Mouse (Mus musculus) midbrain, embryonic 12.5 days (tissue): ENCODE measurements at regions not wholly inside any gene's neighbourhood (a gene's known extent, or its start where the extent isn't known, plus 50 kb on each side); places are given as distances from the start of the nearest gene placed in this dataset.

Experiments
- ATAC-seq: fragments of 200-750 bp; cut with Nextera tagmentation; 2 replicates; pipeline ENCODE4 v1.8.0; 2017; ENCODE audit warnings: low read depth, moderate TSS enrichment, moderate library complexity; ENCODE audit not compliant: low FRiP score
- H3K27ac ChIP-seq: fragments of 300-500 bp; sonication (generic); replicated peaks from 2 replicates; pipeline ENCODE4 v1.5.1; 2016; ENCODE audit warnings: mild to moderate bottlenecking
- H3K27me3 ChIP-seq: fragments of 300-500 bp; sonication (generic); 2 replicates; pipeline ENCODE4 v1.6.1; 2016; ENCODE audit warnings: mild to moderate bottlenecking
- H3K36me3 ChIP-seq: fragments of 300-500 bp; sonication (generic); 2 replicates; pipeline ENCODE4 v1.6.1; 2016
- H3K4me1 ChIP-seq: fragments of 300-500 bp; sonication (generic); 2 replicates; pipeline ENCODE4 v1.6.1; 2016
- H3K4me2 ChIP-seq: fragments of 300-500 bp; sonication (generic); replicated peaks from 2 replicates; pipeline ENCODE4 v1.6.1; 2016; ENCODE audit warnings: mild to moderate bottlenecking, moderate library complexity
- H3K4me3 ChIP-seq: fragments of 300-500 bp; sonication (generic); 2 replicates; pipeline ENCODE4 v1.5.1; 2016; ENCODE audit warnings: mild to moderate bottlenecking
- H3K9ac ChIP-seq: fragments of 300-500 bp; sonication (generic); replicated peaks from 2 replicates; pipeline ENCODE4 v1.6.1; 2016; ENCODE audit warnings: mild to moderate bottlenecking, moderate library complexity
- H3K9me3 ChIP-seq: fragments of 300-500 bp; sonication (generic); 2 replicates; pipeline ENCODE4 v1.6.1; 2016; ENCODE audit warnings: mild to moderate bottlenecking
- WGBS: fragments of 180-500 bp; shearing (Covaris S2); methylation state at CpG from one replicate; pipeline ENCODE4 v1.1.7; 2016; 5-methylcytosine and 5-hydroxymethylcytosine counted together

GRCm38 (mm10) chr11:32965418-32965817, 141.0 kb upstream of the Smim23 start:
- Histone ChIP-seq H3K4me1 (peaks cover 11% of the 10 kb centered on the region), H3K9ac (no peak overlapping the region), H3K36me3 (no peaks in the 10 kb centered on the region), H3K27ac (no peak overlapping the region), H3K9me3 (no peaks in the 10 kb centered on the region), H3K27me3 (peaks cover 9% of the 10 kb centered on the region), H3K4me2 (no peak overlapping the region), H3K4me3 (no peak overlapping the region)
- ATAC-seq, result no peak
- WGBS, result 93% methylated on average over 2 of the region's 2 CpGs

GRCm38 (mm10) chr11:32963625-32964293, 139.4 kb upstream of the Smim23 start:
- WGBS, result 11% methylated on average over 6 of the region's 6 CpGs
- peaks cover 9% of the 10 kb centered on the region for H3K27me3 ChIP-seq
- no peaks in the 10 kb centered on the region for H3K36me3 ChIP-seq
- peak; percentile 84 for ATAC-seq
- H3K9ac ChIP-seq, result no peak overlapping the region
- H3K4me2 ChIP-seq, result no peak overlapping the region
- peak overlapping the region; percentile 46 for H3K27ac ChIP-seq
- H3K4me3 ChIP-seq, result no peak overlapping the region
- H3K9me3 ChIP-seq, result no peaks in the 10 kb centered on the region
- peaks cover 11% of the 10 kb centered on the region for H3K4me1 ChIP-seq

- H3K4me1 ChIP-seq, result peaks cover 11% of the 10 kb centered on the region
- no peak overlapping the region for H3K27ac ChIP-seq
- no peak overlapping the region for H3K9ac ChIP-seq
- ATAC-seq, result no peak
- H3K4me2 ChIP-seq, result no peak overlapping the region
- H3K4me3 ChIP-seq, result no peak overlapping the region
- WGBS, result 75% methylated on average over 3 of the region's 3 CpGs
- no peaks in the 10 kb centered on the region for H3K9me3 ChIP-seq
- H3K27me3 ChIP-seq, result peaks cover 19% of the 10 kb centered on the region
- no peaks in the 10 kb centered on the region for H3K36me3 ChIP-seq
These were observed 137.2 kb upstream of the Smim23 start for GRCm38 (mm10) chr11:32961600-32961999.

- H3K4me3 ChIP-seq, result no peak overlapping the region
- 87% methylated on average over 5 of the region's 5 CpGs for WGBS
- peaks cover 10% of the 10 kb centered on the region for H3K27me3 ChIP-seq
- no peaks in the 10 kb centered on the region for H3K9me3 ChIP-seq
- H3K4me2 ChIP-seq, result no peak overlapping the region
- H3K9ac ChIP-seq, result no peak overlapping the region
- ATAC-seq, result no peak
- H3K4me1 ChIP-seq, result peaks cover 7% of the 10 kb centered on the region
- H3K36me3 ChIP-seq, result no peaks in the 10 kb centered on the region
- no peak overlapping the region for H3K27ac ChIP-seq
These were observed 134.6 kb upstream of the Smim23 start for GRCm38 (mm10) chr11:32958961-32959360.

- Histone ChIP-seq H3K9ac (no peak overlapping the region), H3K36me3 (no peaks in the 10 kb centered on the region), H3K9me3 (no peaks in the 10 kb centered on the region), H3K4me3 (no peak overlapping the region), H3K27me3 (peaks cover 10% of the 10 kb centered on the region), H3K4me1 (no peaks in the 10 kb centered on the region), H3K27ac (no peak overlapping the region), H3K4me2 (no peak overlapping the region)
- ATAC-seq, result no peak
- 38% methylated on average over 7 of the region's 7 CpGs for WGBS
These were observed 132.6 kb upstream of the Smim23 start for GRCm38 (mm10) chr11:32956993-32957392.

GRCm38 (mm10) chr11:32952271-32952670, 127.9 kb upstream of the Smim23 start:
- Histone ChIP-seq H3K27ac (no peak overlapping the region), H3K4me1 (no peaks in the 10 kb centered on the region), H3K4me3 (no peak overlapping the region), H3K9me3 (no peaks in the 10 kb centered on the region), H3K27me3 (peaks cover under 1% of the 10 kb centered on the region; the same call in 1 of the 2 replicates), H3K36me3 (no peaks in the 10 kb centered on the region), H3K4me2 (no peak overlapping the region), H3K9ac (no peak overlapping the region)
- ATAC-seq, result no peak

GRCm38 (mm10) chr11:32948132-32948531, 123.7 kb upstream of the Smim23 start:
- H3K9ac ChIP-seq, result no peak overlapping the region
- H3K4me1 ChIP-seq, result no peaks in the 10 kb centered on the region; the same call in 1 of the 2 replicates
- H3K27me3 ChIP-seq, result no peaks in the 10 kb centered on the region
- H3K4me3 ChIP-seq, result no peak overlapping the region
- H3K27ac ChIP-seq, result no peak overlapping the region
- 86% methylated on average over 4 of the region's 4 CpGs for WGBS
- no peaks in the 10 kb centered on the region for H3K9me3 ChIP-seq
- no peak for ATAC-seq
- H3K36me3 ChIP-seq, result no peaks in the 10 kb centered on the region
- no peak overlapping the region for H3K4me2 ChIP-seq

GRCm38 (mm10) chr11:32946481-32947001, 122.1 kb upstream of the Smim23 start:
- Histone ChIP-seq H3K4me3 (no peak overlapping the region), H3K9ac (no peak overlapping the region), H3K4me2 (no peak overlapping the region), H3K9me3 (no peaks in the 10 kb centered on the region), H3K36me3 (no peaks in the 10 kb centered on the region), H3K4me1 (peaks cover 8% of the 10 kb centered on the region; the same call in 1 of the 2 replicates), H3K27ac (no peak overlapping the region), H3K27me3 (no peaks in the 10 kb centered on the region)
- no peak for ATAC-seq
- 83% methylated on average over 3 of the region's 3 CpGs for WGBS

- Histone ChIP-seq H3K4me2 (no peak overlapping the region), H3K27me3 (no peaks in the 10 kb centered on the region), H3K9me3 (no peaks in the 10 kb centered on the region), H3K27ac (no peak overlapping the region), H3K4me1 (peaks cover 12% of the 10 kb centered on the region; the same call in 1 of the 2 replicates), H3K9ac (no peak overlapping the region), H3K4me3 (no peak overlapping the region), H3K36me3 (no peaks in the 10 kb centered on the region)
- WGBS, result 87% methylated on average over 2 of the region's 2 CpGs
- ATAC-seq, result no peak
These were observed 120.7 kb upstream of the Smim23 start for GRCm38 (mm10) chr11:32945071-32945470.

GRCm38 (mm10) chr11:32941331-32942009, 117.1 kb upstream of the Smim23 start:
- WGBS, result 75% methylated on average over 5 of the region's 5 CpGs
- Histone ChIP-seq H3K9ac (no peak overlapping the region), H3K4me3 (no peak overlapping the region), H3K36me3 (no peaks in the 10 kb centered on the region), H3K9me3 (no peaks in the 10 kb centered on the region), H3K4me2 (no peak overlapping the region), H3K4me1 (peaks cover 12% of the 10 kb centered on the region; the same call in 1 of the 2 replicates), H3K27me3 (no peaks in the 10 kb centered on the region), H3K27ac (no peak overlapping the region)
- no peak for ATAC-seq

GRCm38 (mm10) chr11:32939102-32939501, 114.7 kb upstream of the Smim23 start:
- no peak for ATAC-seq
- Histone ChIP-seq H3K9me3 (no peaks in the 10 kb centered on the region), H3K27me3 (no peaks in the 10 kb centered on the region), H3K4me2 (no peak overlapping the region), H3K4me1 (peaks cover 12% of the 10 kb centered on the region; the same call in 1 of the 2 replicates), H3K9ac (no peak overlapping the region), H3K36me3 (no peaks in the 10 kb centered on the region), H3K27ac (no peak overlapping the region), H3K4me3 (no peak overlapping the region)
- whole genome bisulfite sequencing, result 81% methylated on average over 1 of the region's 1 CpGs

GRCm38 (mm10) chr11:32937167-32937566, 112.8 kb upstream of the Smim23 start:
- Histone ChIP-seq H3K36me3 (no peaks in the 10 kb centered on the region), H3K27me3 (no peaks in the 10 kb centered on the region), H3K27ac (no peak overlapping the region), H3K4me2 (no peak overlapping the region), H3K9ac (no peak overlapping the region), H3K4me3 (no peak overlapping the region), H3K4me1 (peaks cover 10% of the 10 kb centered on the region; the same call in 1 of the 2 replicates), H3K9me3 (no peaks in the 10 kb centered on the region)
- ATAC-seq, result no peak
- 45% methylated on average over 1 of the region's 1 CpGs for WGBS
